Mouse (Mus musculus) right cerebral cortex, adult 2 months (tissue): ENCODE measurements at regions not wholly inside any gene's neighbourhood (a gene's known extent, or its start where the extent isn't known, plus 50 kb on each side); places are given as distances from the start of the nearest gene placed in this dataset.
"Not testable (repeated sequence)": the region's sequence is repeated elsewhere in the genome, so short reads cannot be mapped to it uniquely, and the experiment has no call there.

Experiments used
- DNase-seq, 2 experiments: peaks; one replicate each; pipeline ENCODE4 v3.0.0; 2021 to 2022; ENCODE audit warnings: low spot score in 2 of 2

DNA sequence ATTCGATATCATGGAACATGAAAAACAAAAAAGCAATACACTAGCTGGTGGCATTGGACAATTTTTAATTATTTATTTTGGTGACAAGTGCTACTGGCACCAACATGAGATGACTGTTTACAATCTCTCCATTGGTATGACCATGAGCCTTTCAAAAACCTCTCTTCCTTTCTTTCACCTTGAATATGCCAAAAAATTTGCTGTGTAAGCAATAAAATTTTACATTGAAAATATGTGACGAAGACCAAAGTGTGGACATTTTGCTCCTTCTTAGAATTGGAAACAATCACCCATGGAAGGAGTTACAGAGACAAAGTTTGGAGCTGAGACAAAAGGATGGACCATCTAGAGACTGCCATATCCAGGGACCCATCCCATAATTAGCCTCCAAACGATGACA, 83.4 kb upstream of the Gm49339 start:
- DNase-seq: not testable (repeated sequence)

GRCm38 (mm10) chr10:51405141-51405540, 75.3 kb upstream of the Gm49339 start:
- peak; percentile 73 to 79 for DNase-seq

GRCm38 (mm10) chr10:51412795-51413194, 67.6 kb upstream of the Gm49339 start:
- no peak for DNase-seq

DNA sequence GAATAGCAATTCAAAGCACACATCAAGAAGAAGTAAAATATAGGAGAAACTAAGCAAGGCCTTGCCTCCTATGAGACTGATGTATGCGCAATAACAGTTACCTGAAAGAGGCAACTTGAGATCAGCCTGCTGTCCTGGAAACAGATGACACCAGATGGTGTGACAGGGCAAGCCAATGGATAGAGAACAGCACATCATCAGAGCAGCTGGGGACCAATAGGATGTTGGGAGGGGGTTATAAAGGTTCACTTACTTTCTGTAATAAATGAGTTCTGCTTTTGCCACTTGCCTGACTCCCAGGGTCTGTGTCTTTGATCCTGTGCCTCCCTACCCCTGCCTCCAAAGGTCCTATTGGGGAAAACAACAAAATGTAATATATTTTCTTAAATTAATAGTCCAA, 65.9 kb upstream of the Gm49339 start:
- no peak for DNase-seq

GRCm38 (mm10) chr10:51416723-51417122, 63.7 kb upstream of the Gm49339 start:
- DNase-seq: no peak

- no peak for DNase-seq
Observed at GRCm38 (mm10) chr10:51417221-51417911, 63.0 kb upstream of the Gm49339 start.

DNA sequence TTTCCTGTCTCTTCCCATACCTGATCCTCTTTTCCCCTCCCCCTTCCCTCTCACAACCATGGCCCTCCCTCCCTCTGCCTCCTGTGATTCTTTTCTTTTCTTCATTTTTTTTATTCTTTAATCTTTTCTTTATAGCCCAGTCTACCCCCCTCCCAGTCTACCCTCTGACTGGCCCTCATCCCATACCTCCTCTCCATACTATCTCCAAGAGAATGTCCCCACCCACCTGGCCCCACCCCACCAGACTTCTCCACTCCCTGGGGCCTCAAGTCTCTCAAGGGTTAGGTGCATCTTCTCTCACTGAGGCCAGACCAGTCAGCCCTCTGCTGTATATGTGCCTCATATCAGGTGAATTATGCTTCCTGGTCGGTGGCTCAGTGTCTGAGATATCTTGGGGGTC, 61.9 kb upstream of the Gm49339 start:
- no peak for DNase-seq

DNA sequence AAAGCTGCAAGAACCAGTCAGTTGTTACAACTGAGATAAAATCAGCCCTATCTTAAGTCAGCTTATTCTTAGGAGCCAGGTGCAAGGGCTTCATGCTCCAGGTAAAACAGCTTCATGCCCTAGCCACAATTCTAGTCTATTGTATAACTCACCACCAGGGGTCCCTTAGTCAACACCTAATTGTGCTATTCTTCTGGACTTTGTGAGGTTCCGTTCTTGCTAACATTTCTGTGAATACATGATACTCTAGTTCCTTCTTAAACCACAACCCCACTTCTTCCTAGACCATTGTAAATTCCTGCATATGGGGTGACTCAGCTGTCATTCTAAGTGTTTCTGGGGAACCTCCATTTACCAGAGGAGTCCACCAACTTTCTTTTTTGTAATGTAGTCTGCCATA, 57.9 kb upstream of the Gm49339 start:
- no peak for DNase-seq
